Mouse (Mus musculus): ENCODE results near the gene Scarb2.

DNA sequence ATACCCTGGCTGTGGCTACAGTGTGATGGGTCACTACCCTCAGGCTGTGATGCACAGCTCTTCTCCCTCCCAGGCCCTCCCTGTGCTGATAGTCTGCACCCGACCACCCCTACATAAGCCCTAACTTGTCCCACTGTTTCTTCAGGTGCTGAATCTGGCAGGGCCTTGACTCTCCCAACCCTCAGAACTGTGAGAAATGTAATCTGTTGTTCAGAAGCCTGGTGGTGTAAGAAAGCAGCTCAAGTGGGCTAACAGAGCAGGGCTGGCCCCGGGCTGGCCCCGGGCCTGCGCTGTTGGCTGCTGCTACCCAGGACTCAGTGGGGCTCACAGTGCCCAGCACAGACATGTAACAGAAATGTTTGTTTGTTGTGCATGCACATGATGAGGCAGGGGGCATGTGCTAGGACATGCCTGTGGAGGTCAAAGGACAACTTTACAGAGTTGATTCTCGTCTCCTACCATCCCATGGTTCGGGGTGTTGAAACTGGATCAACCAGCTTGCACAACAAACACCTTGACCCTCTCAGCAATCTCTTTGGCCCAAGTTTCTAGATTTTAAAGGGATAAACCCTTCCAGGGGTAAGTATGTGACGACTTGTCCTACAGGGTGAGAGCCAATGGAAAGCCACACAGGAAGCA, 10.7 kb downstream of the Scarb2 start:
- TF ChIP-seq CTCF (IDR thresholded peaks at IDR 0.05; ENCODE audit: control insufficient read depth, insufficient read depth, insufficient read length) (no peak), MAX (IDR thresholded peaks at IDR 0.05) (no peak)

All from C2C12 (cell line).